Mouse (Mus musculus): ENCODE data around the gene Cyp27a1. TPM values are rescaled to one million over a fixed set of nuclear protein-coding genes. Genes with fewer than 3 reads are reported as not detected.

The Cyp27a1 gene
- total RNA-seq, 1 experiment from 2014 or later: 45.0 TPM

DNA sequence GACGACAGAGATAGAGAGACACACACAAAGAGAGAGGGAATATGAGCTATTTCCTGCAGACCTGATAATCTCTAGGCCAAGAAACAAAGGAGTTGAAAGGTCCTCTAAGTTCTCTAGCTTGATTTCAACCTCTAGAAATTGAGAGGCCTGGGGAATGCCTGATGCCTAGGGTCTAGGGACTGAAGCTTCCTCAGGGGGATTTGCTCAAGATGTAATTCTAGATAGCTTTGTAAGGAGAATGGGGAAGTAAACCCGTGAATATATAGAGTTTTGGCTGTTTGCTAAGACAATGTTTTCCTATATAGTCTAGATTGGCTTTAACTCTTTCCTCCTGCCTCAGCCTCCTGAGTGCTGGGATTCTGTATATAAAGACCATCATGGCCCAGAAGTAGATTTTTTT is 1.6 kb downstream of the Cyp27a1 start:
- no peak for ATAC-seq (ENCODE audit: extremely low read depth, insufficient number of reproducible peaks, low FRiP score, poor library complexity, severe bottlenecking)

DNA sequence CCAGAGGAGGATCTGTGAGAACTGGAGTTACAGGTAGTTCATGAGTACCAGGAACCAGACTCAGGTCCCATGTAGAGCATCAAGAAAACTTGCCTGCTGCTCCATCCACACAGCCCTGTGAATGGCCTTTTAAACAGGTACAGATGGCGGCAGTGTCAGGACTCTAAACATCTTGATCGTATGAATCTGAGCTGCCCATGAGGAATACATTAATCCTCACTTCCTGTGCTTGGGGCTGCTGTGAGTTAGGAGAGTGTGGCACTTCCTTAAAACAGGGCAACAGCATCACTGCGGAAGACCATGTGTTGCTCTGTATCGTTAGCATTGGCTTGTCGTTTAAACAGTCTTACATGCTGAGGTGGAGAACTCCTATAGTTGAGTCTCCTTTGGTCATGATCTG is 2.1 kb downstream of the Cyp27a1 start:
- ATAC-seq (ENCODE audit: extremely low read depth, insufficient number of reproducible peaks, low FRiP score, poor library complexity, severe bottlenecking): no peak; the same call in 1 of the 2 replicates

DNA sequence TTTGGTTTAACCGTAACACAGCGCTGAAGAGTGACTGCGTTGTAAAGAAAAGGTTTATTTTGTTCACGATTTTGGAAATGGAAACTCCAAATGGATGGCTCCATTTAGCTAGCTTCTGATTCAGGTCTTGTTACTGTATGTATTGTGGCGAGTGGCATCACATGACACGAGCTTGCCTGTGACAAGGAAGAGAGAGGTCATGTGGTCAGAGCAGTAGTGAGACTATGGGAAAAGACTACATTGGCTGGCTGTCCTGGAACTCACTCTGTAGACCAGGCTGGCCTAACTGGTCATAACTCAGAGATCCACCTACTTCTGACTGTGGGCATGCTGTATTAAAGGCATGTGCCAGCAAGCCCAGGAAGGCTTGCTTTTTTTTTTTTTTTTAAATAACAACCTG is 2.5 kb downstream of the Cyp27a1 start:
- ATAC-seq (ENCODE audit: extremely low read depth, insufficient number of reproducible peaks, low FRiP score, poor library complexity, severe bottlenecking): no peak

DNA sequence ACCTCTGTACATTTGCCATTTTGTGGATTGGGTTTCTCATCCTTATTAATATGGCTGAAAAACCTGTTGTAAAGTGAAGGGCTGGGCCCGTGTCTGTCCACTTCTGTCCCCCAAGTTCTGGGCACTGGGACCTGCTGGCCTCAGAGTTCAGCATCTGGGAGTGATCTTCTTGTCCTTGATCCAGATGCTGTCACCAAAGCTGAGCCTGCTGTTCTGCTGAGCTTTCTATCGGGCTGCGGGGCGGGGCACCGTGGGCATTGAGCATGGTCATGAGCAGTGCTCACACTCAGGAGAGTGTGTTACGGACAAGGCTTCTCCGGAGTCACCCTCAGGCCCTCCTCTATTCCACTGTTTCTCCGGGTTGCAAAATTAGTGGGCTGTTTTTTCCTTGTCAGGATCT is 4.7 kb downstream of the Cyp27a1 start:
- no peak for ATAC-seq (ENCODE audit: extremely low read depth, insufficient number of reproducible peaks, low FRiP score, poor library complexity, severe bottlenecking)

DNA sequence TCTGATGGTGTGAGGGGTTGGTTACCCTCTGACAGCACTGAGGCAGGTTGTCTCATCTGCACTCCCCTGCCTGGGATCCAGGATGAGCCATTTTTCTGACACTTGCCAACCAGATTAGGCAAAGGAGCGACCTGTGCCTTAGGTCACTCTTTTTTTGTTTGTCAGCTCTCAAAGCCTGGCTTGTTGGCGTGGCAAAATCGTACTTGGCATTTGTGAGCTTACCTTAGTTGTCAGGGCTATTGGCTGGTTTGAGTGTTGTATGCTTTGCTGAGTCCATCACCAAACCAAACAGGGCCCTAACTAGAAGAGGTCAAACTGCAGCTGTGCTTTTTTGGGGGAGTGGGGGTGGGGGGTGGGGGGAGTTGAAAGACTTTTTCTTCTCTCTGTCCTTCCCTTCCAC is 5.9 kb downstream of the Cyp27a1 start:
- no peak for ATAC-seq (ENCODE audit: extremely low read depth, insufficient number of reproducible peaks, low FRiP score, poor library complexity, severe bottlenecking)

DNA sequence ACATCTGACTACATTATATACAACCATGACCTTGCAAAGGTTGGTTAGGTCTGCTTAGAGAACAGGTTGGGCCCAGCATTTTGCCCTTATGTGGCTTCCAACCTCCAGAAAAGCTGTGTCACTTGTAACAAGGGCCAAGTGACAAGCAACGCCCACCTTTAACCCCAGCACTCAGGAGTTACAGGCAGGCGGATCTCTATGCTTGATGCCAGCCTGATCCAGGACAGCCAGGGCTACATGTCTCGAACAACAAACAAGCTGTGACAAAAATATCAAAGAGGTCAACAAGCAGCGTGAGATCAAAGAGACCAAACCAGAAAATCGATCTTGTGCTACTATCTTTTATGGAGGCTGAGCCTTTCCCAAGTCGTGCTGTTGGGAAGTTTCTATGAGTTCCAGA is 8.3 kb downstream of the Cyp27a1 start:
- no peak for ATAC-seq (ENCODE audit: extremely low read depth, insufficient number of reproducible peaks, low FRiP score, poor library complexity, severe bottlenecking)

DNA sequence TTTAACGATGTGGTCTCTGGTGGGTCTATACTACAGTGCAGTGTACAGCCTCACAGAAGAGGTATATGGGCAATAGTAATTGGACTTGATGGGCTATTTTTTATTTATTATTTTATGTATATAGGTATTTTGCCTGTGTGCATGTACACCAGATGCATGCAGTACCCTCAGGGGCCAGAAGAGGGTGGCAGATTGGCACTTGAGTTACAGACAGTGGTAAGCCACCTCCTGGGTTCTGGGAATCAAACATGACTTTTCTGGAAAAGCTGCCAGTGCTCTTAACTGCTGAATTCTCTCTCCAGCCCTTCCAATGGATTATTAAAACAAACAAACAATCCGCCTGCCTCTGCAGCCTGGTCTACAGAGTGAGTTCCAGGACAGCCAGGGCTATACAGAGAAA is 10.4 kb downstream of the Cyp27a1 start:
- ATAC-seq (ENCODE audit: extremely low read depth, insufficient number of reproducible peaks, low FRiP score, poor library complexity, severe bottlenecking): no peak

DNA sequence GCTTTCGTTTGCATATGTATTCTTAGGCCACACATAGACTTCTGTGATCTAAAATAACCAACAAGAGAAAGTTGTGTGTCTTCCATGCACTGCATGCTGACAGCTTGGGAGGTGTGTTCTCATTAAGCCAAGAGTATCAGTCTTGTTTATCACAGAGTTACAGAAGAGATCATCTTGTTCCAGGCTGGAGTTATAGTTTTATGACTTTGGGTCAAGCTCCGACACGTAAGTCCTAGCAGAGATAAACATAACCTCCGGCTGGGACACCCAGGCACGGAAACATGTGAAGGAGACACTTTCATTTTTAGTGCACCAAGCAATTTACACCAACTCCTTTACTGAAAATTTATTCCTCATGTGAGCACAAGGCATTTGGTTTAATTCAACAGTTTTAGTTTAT is 12.7 kb downstream of the Cyp27a1 start:
- no peak for ATAC-seq (ENCODE audit: extremely low read depth, insufficient number of reproducible peaks, low FRiP score, poor library complexity, severe bottlenecking)

DNA sequence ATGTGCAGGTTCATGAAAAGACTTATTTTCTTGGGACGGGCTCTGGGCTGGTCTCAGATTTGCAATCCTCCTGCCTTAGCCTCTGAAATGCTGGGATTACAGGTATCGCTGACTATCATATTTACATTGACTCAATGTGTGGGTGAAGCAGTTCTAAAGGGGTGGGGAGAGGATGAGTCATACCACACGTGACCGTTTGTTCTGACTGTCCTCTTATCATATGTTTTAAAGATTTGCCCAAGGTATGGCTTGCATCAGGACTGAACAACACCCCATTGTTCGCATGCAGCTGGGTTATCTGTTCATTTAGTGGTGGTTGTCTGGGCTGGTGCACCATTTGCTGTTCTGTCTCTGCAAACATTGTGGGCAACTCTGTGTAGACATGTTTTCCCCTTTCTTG is 13.3 kb downstream of the Cyp27a1 start:
- no peak for ATAC-seq (ENCODE audit: extremely low read depth, insufficient number of reproducible peaks, low FRiP score, poor library complexity, severe bottlenecking)

DNA sequence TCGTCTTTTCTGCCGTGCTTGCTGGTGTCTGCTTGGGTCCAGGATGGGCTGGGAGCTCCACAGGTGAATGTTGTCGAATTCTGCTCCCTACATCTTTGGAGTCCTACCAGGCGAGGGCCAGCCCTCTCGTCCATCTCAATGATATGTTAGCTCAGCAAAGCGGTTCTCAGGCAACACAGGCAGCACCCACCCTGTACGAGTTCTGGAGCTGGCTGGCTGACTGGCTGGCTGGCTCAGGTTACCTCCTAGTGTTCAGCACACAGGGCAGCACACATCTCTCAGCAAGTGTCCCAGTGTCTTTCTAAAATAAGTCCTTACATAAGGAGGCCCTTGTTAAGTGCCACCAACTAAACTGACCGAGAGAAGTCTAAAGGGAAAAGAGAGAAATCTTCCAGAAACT is 15.1 kb downstream of the Cyp27a1 start:
- no peak for ATAC-seq (ENCODE audit: extremely low read depth, insufficient number of reproducible peaks, low FRiP score, poor library complexity, severe bottlenecking)

DNA sequence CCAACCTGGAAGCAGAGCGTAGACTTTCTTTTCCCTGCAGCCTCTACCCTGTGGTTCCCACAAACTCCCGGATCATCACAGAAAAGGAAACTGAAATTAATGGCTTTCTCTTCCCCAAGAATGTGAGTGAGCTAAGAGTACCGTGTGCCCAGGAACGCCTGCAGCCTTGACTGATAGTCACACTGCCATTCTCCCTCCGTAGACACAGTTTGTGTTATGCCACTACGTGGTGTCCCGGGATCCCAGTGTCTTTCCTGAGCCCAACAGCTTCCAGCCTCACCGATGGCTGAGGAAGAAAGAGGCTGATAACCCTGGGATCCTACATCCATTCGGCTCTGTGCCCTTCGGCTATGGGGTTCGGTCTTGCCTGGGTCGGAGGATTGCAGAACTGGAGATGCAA is 23.6 kb downstream of the Cyp27a1 start:
- ATAC-seq (ENCODE audit: extremely low read depth, insufficient number of reproducible peaks, low FRiP score, poor library complexity, severe bottlenecking): no peak

DNA sequence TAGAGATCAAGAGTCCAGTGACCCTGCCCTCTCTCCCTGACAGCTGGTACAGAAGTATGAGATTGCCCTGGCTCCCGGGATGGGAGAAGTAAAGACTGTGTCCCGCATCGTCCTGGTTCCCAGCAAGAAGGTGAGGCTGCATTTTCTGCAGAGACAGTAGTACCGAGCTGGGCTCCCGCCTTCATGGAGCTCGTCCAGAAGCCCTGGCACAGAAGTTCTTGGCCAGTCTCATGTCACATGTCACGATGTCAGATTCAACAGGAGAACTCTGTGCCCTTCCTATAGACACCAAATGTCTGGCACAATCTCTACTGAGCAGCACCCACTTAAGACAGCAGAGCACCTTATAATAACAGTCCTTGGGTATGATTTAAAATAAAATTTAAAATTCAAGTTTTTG is 24.1 kb downstream of the Cyp27a1 start:
- no peak for ATAC-seq (ENCODE audit: extremely low read depth, insufficient number of reproducible peaks, low FRiP score, poor library complexity, severe bottlenecking)

DNA sequence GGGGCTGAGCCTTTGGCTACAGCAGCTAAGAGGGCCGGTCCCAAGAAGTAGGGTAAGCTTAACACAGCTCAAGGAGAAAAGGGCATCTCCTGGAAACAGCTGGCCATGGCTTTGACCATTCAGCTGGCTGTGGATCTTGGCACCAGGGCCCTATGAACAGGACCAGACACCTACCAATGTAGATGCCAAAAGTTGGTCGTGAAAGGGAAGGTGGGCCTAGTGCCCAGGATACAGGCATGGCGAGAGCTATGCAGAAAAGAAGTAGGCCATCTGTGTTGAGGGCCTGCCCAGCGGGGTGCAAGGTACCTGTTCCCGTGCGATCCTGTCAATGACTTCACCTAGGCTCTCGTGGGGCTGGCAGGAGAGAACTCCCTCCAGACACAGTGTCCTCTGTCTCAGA is 27.5 kb downstream of the Cyp27a1 start:
- ATAC-seq (ENCODE audit: extremely low read depth, insufficient number of reproducible peaks, low FRiP score, poor library complexity, severe bottlenecking): no peak

DNA sequence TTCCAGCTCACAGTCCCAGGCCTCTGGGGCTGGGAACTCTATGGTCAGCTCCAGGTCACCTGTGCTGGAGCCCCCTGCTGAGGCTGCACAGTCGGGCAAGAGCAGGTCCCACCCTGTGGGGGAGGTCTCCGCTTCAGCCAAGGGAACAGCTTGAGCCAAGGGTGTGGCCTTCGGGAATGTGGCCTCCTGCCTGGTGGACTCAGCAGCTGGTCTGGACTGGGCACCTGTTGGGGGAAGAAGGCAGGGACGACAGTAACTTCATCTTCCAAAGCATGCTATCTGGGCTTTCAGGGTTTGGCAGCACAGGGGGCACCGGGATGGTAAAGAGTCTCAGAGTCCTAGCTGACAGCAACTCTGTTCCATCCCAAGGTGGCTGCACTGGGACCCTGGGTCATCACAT is 34.0 kb downstream of the Cyp27a1 start:
- no peak for ATAC-seq (ENCODE audit: extremely low read depth, insufficient number of reproducible peaks, low FRiP score, poor library complexity, severe bottlenecking)

DNA sequence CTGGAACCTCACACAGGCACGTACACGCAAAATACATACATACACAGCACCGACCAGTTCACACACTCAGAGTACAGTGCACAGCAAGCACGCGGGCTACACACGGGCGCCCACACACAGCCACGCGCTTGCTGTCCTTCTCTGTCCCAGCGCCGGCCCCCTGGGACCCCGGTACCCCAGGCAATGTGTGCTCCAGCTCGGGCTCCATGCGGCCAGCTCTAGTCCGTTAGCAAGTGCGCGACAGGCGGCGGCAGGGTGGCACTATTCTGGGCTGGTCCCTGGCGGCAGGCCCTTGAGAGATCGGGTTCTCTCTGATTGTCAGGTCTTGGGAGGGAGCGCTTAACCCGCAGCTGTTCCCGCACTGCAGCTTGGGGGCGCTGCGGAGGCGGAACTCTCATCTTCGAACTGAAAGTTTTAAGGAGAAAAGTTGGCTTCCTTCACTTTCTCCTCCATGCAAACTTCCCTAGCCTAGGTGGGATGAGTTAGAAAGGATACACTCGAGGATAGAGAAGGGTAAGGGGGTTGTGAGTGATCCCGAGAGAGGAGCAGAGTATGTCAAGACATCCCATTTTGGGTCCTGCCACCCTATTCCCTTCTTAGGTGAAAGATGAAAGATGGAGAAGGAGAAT is 35.4 kb downstream of the Cyp27a1 start, which contains the start of gene Prkag3:
Prkag3 (minus strand) TSS at position 579 of the 629 bp plus-strand sequence.
- peak; percentile 46; the same call in 1 of the 2 replicates for ATAC-seq (ENCODE audit: extremely low read depth, insufficient number of reproducible peaks, low FRiP score, poor library complexity, severe bottlenecking)

DNA sequence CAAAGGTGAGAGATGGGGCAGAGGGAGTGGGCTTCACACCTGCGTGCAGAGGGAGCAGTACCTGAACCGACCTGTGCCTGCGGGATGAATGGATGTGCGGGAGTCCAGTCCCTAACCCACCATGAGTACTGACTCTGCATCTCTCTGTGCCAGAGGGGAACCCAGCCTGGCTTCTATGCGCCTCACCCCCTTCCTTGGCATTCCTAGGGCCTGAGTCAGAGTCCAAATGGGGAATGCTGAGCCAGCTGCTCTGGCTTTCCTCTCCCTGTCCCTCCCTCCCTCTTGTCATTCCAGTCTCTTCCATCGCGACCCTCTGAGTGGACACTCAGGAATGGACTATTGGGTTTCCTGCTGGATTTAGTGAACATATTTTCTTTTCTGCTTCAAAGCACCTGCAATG is 35.9 kb downstream of the Cyp27a1 start:
- no peak for ATAC-seq (ENCODE audit: extremely low read depth, insufficient number of reproducible peaks, low FRiP score, poor library complexity, severe bottlenecking)

DNA sequence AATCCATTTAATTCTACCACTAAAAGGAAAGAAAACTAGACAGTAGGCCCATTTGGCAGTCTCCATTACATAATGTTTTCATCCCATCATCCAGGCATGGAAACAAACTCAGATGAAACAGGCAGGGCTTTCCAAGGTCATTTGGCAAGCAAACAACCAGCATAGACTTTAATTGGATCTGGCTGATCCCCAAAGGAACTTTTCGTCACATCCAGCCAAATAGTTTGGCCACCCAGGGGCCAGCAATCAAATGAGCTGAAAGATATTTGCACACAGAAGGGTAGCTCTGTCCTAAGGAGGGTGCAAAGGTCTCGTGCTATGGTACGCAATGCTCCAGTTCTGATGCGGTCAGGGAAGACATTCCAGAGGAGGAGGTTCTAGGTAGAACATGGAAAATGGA is 37.3 kb downstream of the Cyp27a1 start:
- ATAC-seq (ENCODE audit: extremely low read depth, insufficient number of reproducible peaks, low FRiP score, poor library complexity, severe bottlenecking): no peak

DNA sequence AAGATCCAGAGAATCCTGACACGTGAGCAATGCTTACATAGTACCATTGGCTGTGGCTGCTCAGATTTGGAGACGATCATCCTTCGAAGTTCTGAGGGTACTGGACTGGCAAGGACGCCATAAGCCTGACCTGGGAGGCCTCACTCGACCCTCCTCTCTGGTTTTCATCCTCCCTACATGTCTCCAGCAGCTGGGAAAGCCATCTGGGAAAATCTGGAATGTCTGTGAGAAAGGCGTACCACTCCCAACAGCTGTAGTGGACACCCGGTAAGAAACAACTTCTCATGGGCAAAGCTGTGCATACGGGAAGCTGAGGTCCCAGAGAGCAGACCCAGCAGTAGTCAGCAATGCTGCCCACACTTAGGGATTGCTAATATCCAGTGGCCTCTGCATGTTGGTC is 38.8 kb downstream of the Cyp27a1 start:
- ATAC-seq (ENCODE audit: extremely low read depth, insufficient number of reproducible peaks, low FRiP score, poor library complexity, severe bottlenecking): no peak

DNA sequence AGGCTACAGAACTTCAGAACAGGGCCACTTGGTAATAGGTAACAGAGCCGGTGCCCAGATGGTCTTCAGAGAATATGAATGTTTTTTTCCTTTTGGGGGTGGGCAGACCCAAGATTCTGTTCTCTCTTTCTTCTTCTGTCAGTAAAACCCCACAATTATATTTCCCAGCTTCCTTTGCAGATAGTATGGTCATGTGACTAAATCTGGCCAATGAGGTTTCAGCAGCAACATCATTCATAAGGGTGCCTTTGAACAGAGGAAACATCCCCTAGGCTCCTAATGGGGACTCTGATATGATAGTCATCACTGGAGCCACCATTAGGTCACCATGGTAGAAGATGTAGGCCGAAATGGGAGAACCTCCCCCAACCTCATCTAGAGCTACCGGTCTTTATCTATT is 39.5 kb downstream of the Cyp27a1 start:
- ATAC-seq (ENCODE audit: extremely low read depth, insufficient number of reproducible peaks, low FRiP score, poor library complexity, severe bottlenecking): no peak

DNA sequence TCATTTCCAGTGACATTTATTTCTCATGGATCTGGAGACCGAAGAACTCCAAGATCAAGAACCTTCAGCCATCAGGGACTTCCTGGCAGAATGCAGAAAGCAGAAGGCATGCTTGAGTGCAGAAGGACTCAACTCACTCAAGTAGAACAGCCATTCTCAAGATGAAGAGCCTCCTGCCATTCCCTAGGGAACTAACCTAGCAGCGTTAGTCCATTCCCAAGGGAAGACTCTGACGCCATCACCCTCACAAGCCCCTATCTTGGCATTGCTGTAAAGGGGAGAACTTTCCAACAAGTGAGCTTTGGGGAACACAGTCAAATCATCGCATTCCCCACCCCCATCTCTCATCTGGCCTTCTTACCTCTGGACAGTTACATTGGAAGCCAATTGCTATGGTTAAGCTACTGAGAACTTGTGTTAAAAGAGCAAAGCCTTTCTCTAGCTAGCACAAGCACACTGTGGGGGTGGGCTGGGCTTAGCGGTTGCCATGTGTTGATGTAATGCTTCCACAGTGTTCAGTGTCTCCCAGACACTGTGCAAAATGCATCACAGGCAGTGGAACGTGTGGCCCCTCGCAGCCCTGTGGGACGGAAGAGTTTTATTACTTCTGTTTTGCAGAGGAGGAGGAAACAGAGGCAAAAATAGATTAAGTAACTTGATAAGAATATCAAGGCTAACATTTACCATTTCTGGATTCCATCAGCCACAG is 40.0 kb downstream of the Cyp27a1 start:
- no peak for ATAC-seq (ENCODE audit: extremely low read depth, insufficient number of reproducible peaks, low FRiP score, poor library complexity, severe bottlenecking)
